Mouse (Mus musculus) MEL (cell line): ENCODE measurements around the gene Slc41a1.

ENCODE experiments used
- CTCF ChIP-seq, 3 experiments: IDR thresholded peaks in 2 of 3; conservative IDR thresholded peaks in 1 of 3; 2 replicates each; pipeline ENCODE4 v1.5.1; 2011 to 2012; ENCODE audit warnings: low read length in 3 of 3, low read depth in 2 of 3, mild to moderate bottlenecking in 2 of 3, improper control_type of control experiment in 1 of 3, inconsistent platforms in 1 of 3, mixed read lengths in 1 of 3, moderate library complexity in 1 of 3; ENCODE audit not compliant: control insufficient read depth in 1 of 3, insufficient read depth in 1 of 3, poor library complexity in 1 of 3, severe bottlenecking in 1 of 3
- POLR2A ChIP-seq, 2 experiments: IDR thresholded peaks; 2 replicates each; pipeline ENCODE4 v1.6.1; 2011 to 2012; ENCODE audit warnings: low read length in 2 of 2, mild to moderate bottlenecking in 2 of 2, control low read depth in 1 of 2, improper control_type of control experiment in 1 of 2, low read depth in 1 of 2, moderate library complexity in 1 of 2; ENCODE audit not compliant: control insufficient read depth in 1 of 2, insufficient read depth in 1 of 2, poor library complexity in 1 of 2
- POLR2AphosphoS2 ChIP-seq: IDR thresholded peaks from 2 replicates; pipeline ENCODE4 v1.6.1; 2011; ENCODE audit warnings: low read length, improper control_type of control experiment

- no peak for TF ChIP-seq CTCF (IDR thresholded peaks at IDR 0.05 in 2 of 3, conservative IDR thresholded peaks at IDR 0.05 in 1 of 3; ENCODE audit: control insufficient read depth in 1 of 3, insufficient read depth in 1 of 3, low read depth in 2 of 3, low read length in 3 of 3, poor library complexity in 1 of 3, severe bottlenecking in 1 of 3)
- no peak for TF ChIP-seq POLR2A (IDR thresholded peaks at IDR 0.05; ENCODE audit: control insufficient read depth in 1 of 2, insufficient read depth in 1 of 2, low read depth in 1 of 2, low read length in 2 of 2, poor library complexity in 1 of 2)
- no peak for TF ChIP-seq POLR2AphosphoS2
Observed at GRCm38 (mm10) chr1:131795171-131795570, 32.1 kb upstream of the Slc41a1 start.
